Mouse (Mus musculus): ENCODE measurements around the gene Plekhm1. TPM values are rescaled to one million over a fixed set of nuclear protein-coding genes. Genes with fewer than 3 reads are reported as not detected.

Gene Plekhm1
- polyA plus RNA-seq, 1 experiment from 2014 or later = 9.2 TPM

DNA sequence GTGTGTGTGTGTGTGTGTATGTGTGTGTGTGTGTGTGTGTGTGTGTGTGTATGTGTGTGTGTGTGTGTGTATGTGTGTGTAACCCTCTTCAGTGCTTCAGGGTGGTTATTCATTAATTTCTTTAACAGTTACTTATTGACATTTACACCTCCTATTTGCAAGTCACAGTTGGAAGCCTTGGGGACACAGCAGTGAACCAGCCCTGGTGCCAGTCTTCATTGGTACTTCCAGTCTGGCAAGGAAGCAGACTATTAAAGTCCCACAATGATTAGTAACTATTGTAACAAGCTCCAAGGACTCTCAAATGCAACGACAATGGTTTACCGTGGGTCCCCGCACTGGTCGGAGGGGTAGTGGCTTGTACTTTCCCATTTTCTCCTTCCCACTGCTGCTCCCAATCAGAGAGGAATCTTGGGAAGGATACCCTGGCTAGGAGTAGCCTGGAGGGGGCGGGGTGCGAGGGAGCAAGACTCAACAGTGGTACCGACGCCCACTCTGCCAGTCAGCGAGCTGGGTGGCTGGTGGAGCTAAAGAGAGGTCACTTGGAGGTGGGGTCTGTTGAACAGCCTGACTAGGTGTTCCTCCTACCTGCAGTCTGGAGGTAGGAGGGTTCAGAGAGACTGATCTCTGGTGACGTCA lies 97.6 kb downstream of the Plekhm1 start:
- H3K4me2 ChIP-seq (replicated peaks; ENCODE audit: low read depth, low read length) = no peak overlapping the region
- 0 out of 2 replicates have a peak, but pooled peaks have one; percentile 29 for ATAC-seq (ENCODE audit: low FRiP score, low TSS enrichment)
- H3K9me3 ChIP-seq (ENCODE audit: low read length) = no peaks in the 10 kb centered on the region
- WGBS = 61% methylated on average over 8 of the region's 10 CpGs
- no peak overlapping the region for H3K9ac ChIP-seq (replicated peaks; ENCODE audit: low read length)
- no peaks in the 10 kb centered on the region for H3K36me3 ChIP-seq (ENCODE audit: insufficient read depth, low read length)
- H3K27me3 ChIP-seq (ENCODE audit: insufficient read depth, low read length) = no peaks in the 10 kb centered on the region
- peaks cover 26% of the 10 kb centered on the region for H3K4me1 ChIP-seq (ENCODE audit: insufficient read depth, low read length)
- no peak overlapping the region for H3K4me3 ChIP-seq (ENCODE audit: low read length)
- H3K27ac ChIP-seq (ENCODE audit: low read length) = peak overlapping the region; percentile 84

Other genes starting within 250 kb of the Plekhm1 start
- gene Fmnl1, start 241.6 kb downstream of the Plekhm1 start, polyA plus RNA-seq (2015; fragmentation: Nextera tagmentation; extraction: Ambion mirVana) = 2.4 and 3.4 TPM in 2 replicates
- 0.27 and 0.82 TPM in 2 replicates for gene 1700023F06Rik, start 204.1 kb downstream of the Plekhm1 start, polyA plus RNA-seq (2015; fragmentation: Nextera tagmentation; extraction: Ambion mirVana)
- gene Spata32, start 194.3 kb downstream of the Plekhm1 start, polyA plus RNA-seq (2015; fragmentation: Nextera tagmentation; extraction: Ambion mirVana) = not detected in 2 replicates
- 5.3 and 6.7 TPM in 2 replicates for gene Map3k14, start 145.2 kb downstream of the Plekhm1 start, polyA plus RNA-seq (2015; fragmentation: Nextera tagmentation; extraction: Ambion mirVana)
- gene Arhgap27, start 49.0 kb downstream of the Plekhm1 start, polyA plus RNA-seq (2015; fragmentation: Nextera tagmentation; extraction: Ambion mirVana) = 17.8 and 18.7 TPM in 2 replicates
- gene Lrrc37a, start 91.9 kb upstream of the Plekhm1 start, polyA plus RNA-seq (2015; fragmentation: Nextera tagmentation; extraction: Ambion mirVana) = not detected in 2 replicates
- gene Gm884, start 208.5 kb upstream of the Plekhm1 start, polyA plus RNA-seq (2015; fragmentation: Nextera tagmentation; extraction: Ambion mirVana) = not detected in 2 replicates
- not detected in 2 replicates for gene Lyzl6, start 226.2 kb upstream of the Plekhm1 start, polyA plus RNA-seq (2015; fragmentation: Nextera tagmentation; extraction: Ambion mirVana)
- gene Rprml, start 236.9 kb upstream of the Plekhm1 start, polyA plus RNA-seq (2015; fragmentation: Nextera tagmentation; extraction: Ambion mirVana) = not detected in 2 replicates